Mouse (Mus musculus) heart, embryonic 16.5 days (tissue): ENCODE data around the gene Sec23b. TPM values are rescaled to one million over a fixed set of nuclear protein-coding genes. Genes with fewer than 3 reads are reported as not detected.
A peak's percentile ranks its signal among the peaks of the same experiment; 100 is the strongest.
"Not testable (repeated sequence)": the region's sequence is repeated elsewhere in the genome, so short reads cannot be mapped to it uniquely, and the experiment has no call there.

Source experiments
- ATAC-seq: fragments of 200-750 bp; cut with Nextera tagmentation; replicated peaks from 2 replicates; pipeline ENCODE4 v1.8.0; 2017; ENCODE audit warnings: moderate number of reproducible peaks; ENCODE audit not compliant: insufficient read depth, low FRiP score; ENCODE audit errors: extremely low read depth
- H3K27ac ChIP-seq: fragments of 300-500 bp; sonication (generic); 2 replicates; pipeline ENCODE4 v1.5.1; 2014; ENCODE audit warnings: mild to moderate bottlenecking, low read length, control low read depth, moderate library complexity
- H3K27me3 ChIP-seq: fragments of 300-500 bp; sonication (generic); 2 replicates; pipeline ENCODE4 v1.6.1; 2014; ENCODE audit warnings: low read length, mixed read lengths; ENCODE audit not compliant: control insufficient read depth, insufficient read depth
- H3K36me3 ChIP-seq: fragments of 300-500 bp; sonication (generic); 2 replicates; pipeline ENCODE4 v1.6.1; 2014; ENCODE audit not compliant: control insufficient read depth, insufficient read depth
- H3K4me1 ChIP-seq: fragments of 300-500 bp; sonication (generic); 2 replicates; pipeline ENCODE4 v1.6.1; 2014; ENCODE audit warnings: low read length, mixed read lengths; ENCODE audit not compliant: control insufficient read depth, insufficient read depth
- H3K4me2 ChIP-seq: fragments of 300-500 bp; sonication (generic); 2 replicates; pipeline ENCODE4 v1.6.1; 2014; ENCODE audit warnings: low read depth, mild to moderate bottlenecking, control low read depth, low read length
- H3K4me3 ChIP-seq: fragments of 300-500 bp; sonication (generic); 2 replicates; pipeline ENCODE4 v1.5.1; 2014; ENCODE audit warnings: mild to moderate bottlenecking, control low read depth, low read length
- H3K9ac ChIP-seq: fragments of 300-500 bp; sonication (generic); 2 replicates; pipeline ENCODE4 v1.6.1; 2014; ENCODE audit warnings: low read length, control low read depth
- H3K9me3 ChIP-seq: fragments of 300-500 bp; sonication (generic); replicated peaks from 2 replicates; pipeline ENCODE4 v1.6.1; 2016; ENCODE audit warnings: low read length; ENCODE audit not compliant: control insufficient read depth
- WGBS: fragments of 180-500 bp; shearing (Covaris S2); extraction: QIAGEN DNeasy Blood & Tissue Kit; methylation state at CpG from one replicate; pipeline ENCODE4 v1.1.7; 2014; 5-methylcytosine and 5-hydroxymethylcytosine counted together
- polyA plus RNA-seq: library from polyadenylated mRNA; unstranded; fragments of >200 nt; fragmentation: Nextera tagmentation; extraction: Ambion mirVana; gene quantifications from 2 replicates; pipeline ENCODE4 v1.2.1, GENCODE M21; 2015

Gene Sec23b
- polyA plus RNA-seq, 1 experiment from 2014 or later: 51.9 TPM

DNA sequence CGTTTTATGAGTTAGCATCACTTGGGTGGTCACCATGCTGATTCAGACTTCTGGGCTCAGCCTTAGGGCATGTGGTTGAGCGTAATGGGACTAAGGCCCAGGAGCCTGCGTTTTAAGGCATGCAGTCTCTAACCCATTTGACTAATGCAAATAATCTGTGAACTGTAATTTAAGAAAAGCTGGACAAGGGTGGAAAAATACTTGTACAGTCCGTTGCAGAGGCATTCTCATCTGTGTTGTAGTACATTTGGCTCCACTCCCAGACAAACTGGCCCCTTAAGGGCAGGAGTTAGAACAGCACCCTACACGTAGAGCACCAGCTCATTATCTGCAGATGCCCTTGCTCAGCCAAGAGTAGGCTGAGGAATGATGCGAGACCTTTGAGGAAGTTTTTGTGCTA, 11.4 kb upstream of the Sec23b start:
- Histone ChIP-seq H3K4me2 (peak overlapping the region; percentile 36; the same call in 1 of the 2 replicates), H3K9me3 (no peaks in the 10 kb centered on the region), H3K36me3 (peaks cover 16% of the 10 kb centered on the region), H3K4me3 (no peak overlapping the region), H3K27me3 (no peaks in the 10 kb centered on the region), H3K4me1 (peaks cover 33% of the 10 kb centered on the region), H3K27ac (peak overlapping the region; percentile 93), H3K9ac (no peak overlapping the region)
- WGBS: 44% methylated on average over 6 of the region's 6 CpGs
- ATAC-seq: peak; percentile 94

DNA sequence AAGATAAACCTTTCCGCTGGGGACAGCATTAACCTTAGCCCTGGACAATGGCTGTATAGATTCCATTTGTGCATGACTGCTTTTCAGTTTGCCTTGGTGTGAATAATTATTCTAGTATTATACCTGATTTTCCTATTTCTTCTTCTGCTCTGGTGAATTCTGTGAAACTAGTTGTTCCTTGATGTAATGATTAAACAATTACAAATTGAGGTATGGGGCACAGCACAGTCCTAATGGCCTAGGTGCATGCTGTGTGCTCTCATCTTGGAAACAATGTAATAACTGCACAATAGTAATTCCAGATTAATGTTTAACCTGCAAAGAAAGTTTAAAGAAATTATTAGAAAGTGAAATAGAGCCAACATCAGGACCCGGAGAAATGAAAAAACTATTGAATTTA, 11.0 kb upstream of the Sec23b start:
- no peak overlapping the region for H3K9ac ChIP-seq
- H3K36me3 ChIP-seq: peaks cover 12% of the 10 kb centered on the region
- H3K4me3 ChIP-seq: no peak overlapping the region
- H3K27me3 ChIP-seq: no peaks in the 10 kb centered on the region
- H3K4me2 ChIP-seq: peak overlapping the region; percentile 36; the same call in 1 of the 2 replicates
- H3K9me3 ChIP-seq: no peaks in the 10 kb centered on the region
- H3K27ac ChIP-seq: peak overlapping the region; percentile 93
- peaks cover 36% of the 10 kb centered on the region for H3K4me1 ChIP-seq
- no peak for ATAC-seq
- 68% methylated on average over 2 of the region's 2 CpGs for WGBS

DNA sequence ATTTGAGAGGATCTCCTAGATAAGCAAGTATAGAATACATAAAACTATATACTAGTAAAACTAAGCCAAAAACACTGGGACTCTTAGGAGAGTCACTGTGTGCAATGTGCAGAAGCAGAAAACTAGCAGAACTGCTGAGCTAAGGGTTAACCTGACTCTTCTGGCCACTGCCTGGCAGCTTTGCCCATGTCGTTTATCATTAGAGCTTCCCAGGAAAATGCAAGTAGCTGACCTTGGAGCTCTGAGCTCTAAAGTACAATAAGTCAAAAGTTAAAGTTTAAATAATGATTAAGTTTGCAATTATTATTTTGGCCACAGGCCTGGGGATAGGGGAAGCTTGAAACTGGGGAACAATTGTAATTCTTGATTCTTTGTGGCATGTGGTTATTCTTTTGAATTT, 10.5 kb upstream of the Sec23b start:
- H3K27me3 ChIP-seq: no peaks in the 10 kb centered on the region
- H3K9me3 ChIP-seq: no peaks in the 10 kb centered on the region
- peaks cover 37% of the 10 kb centered on the region for H3K4me1 ChIP-seq
- peak overlapping the region; percentile 93 for H3K27ac ChIP-seq
- H3K9ac ChIP-seq: no peak overlapping the region
- H3K4me2 ChIP-seq: 0 out of 2 replicates have a peak overlapping the region, but pooled peaks have one; percentile 6
- ATAC-seq: no peak
- H3K36me3 ChIP-seq: peaks cover 12% of the 10 kb centered on the region
- no peak overlapping the region for H3K4me3 ChIP-seq
- WGBS: 15% methylated on average over 1 of the region's 1 CpGs

DNA sequence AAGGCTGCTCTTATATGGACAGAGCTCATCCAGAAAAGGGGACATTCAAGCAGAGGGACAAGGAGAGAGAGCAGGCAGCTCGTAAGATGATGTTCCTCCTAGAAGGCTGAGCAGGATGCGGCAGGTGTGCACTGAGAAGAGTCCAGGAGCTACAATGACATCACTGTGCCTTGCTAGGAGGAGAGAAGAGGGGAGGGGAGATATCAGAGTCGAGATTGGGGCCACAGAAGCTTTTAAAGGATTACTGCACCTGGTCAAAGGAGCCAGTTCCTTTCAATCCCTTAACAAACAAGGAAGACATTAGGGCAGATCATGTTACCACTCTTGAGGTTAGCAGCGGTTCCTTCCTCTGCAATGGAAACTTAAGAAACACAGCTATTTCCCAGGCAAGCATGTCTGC, 8.5 kb upstream of the Sec23b start:
- no peak for ATAC-seq

DNA sequence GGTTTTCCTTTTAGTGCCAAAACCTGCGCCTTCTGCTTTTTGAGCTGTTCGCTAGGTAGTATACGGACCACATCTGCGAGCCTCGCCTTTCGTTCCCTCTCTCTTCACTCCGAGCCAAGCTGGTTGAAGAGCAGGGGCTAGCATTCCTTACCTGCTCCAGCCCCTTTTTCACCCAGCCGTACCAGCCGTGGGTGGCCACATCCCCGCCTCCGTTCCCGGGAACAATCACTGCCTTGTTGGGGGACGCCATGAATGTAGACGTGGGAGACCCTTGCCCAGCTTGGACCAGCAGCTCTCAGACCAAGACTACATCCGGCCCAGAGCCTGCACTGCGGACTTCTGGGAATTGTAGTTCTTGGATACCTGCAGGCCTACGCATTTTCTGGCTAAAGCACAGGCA, 5.5 kb upstream of the Sec23b start, which contains the start of gene Rbbp9:
Gene Rbbp9, minus strand, starts transcription at position 341 of the 400 bp plus-strand sequence.
- Histone ChIP-seq H3K4me3 (peak within 1 kb of the TSS; percentile 98), H3K4me1 (peaks cover 20% of the 10 kb centered on the region), H3K27me3 (no peaks in the 10 kb centered on the region), H3K9me3 (no peaks in the 10 kb centered on the region), H3K27ac (peak within 1 kb of the TSS; percentile 74), H3K4me2 (peak within 1 kb of the TSS; percentile 77), H3K9ac (peak within 1 kb of the TSS; percentile 91), H3K36me3 (peaks cover 3% of the 10 kb centered on the region)
- under 1% methylated on average over 17 of the region's 17 CpGs for WGBS
- ATAC-seq: peak; percentile 85

More for the DNA sequence above, 8.5 kb upstream of the Sec23b start:
- peaks cover 37% of the 10 kb centered on the region for H3K4me1 ChIP-seq
- H3K27ac ChIP-seq: no peak overlapping the region
- no peak overlapping the region for H3K4me2 ChIP-seq
- H3K9me3 ChIP-seq: no peaks in the 10 kb centered on the region
- peaks cover 7% of the 10 kb centered on the region for H3K36me3 ChIP-seq
- H3K4me3 ChIP-seq: no peak overlapping the region
- WGBS: 79% methylated on average over 4 of the region's 4 CpGs
- no peaks in the 10 kb centered on the region for H3K27me3 ChIP-seq
- H3K9ac ChIP-seq: no peak overlapping the region

DNA sequence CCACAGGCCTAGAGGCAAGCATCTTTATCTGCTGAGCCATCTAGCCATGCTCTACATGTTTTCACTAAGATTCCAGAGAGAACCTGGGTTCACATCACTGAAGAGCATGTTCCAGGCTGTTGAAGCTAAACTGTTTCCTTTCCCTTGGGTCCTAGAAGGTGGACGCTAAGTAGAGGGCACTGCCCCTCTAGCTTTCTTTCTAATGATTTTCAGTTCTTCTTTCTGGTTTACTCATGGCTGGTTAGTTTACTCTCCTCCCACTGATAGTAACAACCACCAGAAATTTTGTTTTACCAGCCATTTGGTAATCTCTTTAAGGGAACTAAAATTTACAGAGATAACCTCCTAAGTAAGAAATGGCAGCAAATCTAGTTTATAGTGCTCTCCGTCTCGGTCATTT, 2.1 kb upstream of the Sec23b start:
- H3K9ac ChIP-seq: no peak overlapping the region
- 91% methylated on average over 3 of the region's 3 CpGs for WGBS
- H3K27ac ChIP-seq: no peak overlapping the region
- H3K4me2 ChIP-seq: no peak overlapping the region
- no peaks in the 10 kb centered on the region for H3K27me3 ChIP-seq
- no peak for ATAC-seq
- no peak overlapping the region for H3K4me3 ChIP-seq
- no peaks in the 10 kb centered on the region for H3K9me3 ChIP-seq
- H3K36me3 ChIP-seq: no peaks in the 10 kb centered on the region
- H3K4me1 ChIP-seq: peaks cover 15% of the 10 kb centered on the region

DNA sequence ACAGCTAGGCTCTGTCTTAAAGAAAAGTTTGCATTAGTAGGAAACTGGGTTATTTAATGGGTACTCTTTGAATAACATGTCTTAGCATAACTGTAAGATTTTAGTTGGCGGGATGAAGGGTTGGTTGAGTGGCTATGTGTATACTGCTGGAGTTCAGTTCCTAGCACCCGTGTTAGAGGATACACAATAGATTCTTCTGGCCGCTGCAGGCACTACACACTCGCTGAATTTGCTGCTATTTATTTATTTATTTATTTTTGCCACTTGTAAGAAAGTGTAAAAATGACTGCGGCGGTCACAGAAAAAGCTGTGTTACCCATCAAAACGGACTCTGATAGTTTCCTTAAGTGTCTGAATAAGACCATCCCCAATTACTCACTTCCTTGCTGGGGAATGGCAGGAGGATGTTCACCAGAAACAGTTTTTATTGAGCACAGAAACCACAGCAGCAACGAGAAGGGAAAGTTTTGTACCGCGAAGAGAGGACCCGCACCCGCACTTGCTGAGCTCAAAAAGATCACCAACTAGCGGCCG, 676 bp upstream of the Sec23b start:
- no peaks in the 10 kb centered on the region for H3K9me3 ChIP-seq
- H3K36me3 ChIP-seq: peaks cover 4% of the 10 kb centered on the region; the same call in 1 of the 2 replicates
- peak overlapping the region; percentile 73 for H3K9ac ChIP-seq
- H3K4me1 ChIP-seq: peaks cover 11% of the 10 kb centered on the region
- H3K27ac ChIP-seq: peak overlapping the region; percentile 96
- H3K4me3 ChIP-seq: peak overlapping the region; percentile 64
- ATAC-seq: no peak
- WGBS: 1% methylated on average over 14 of the region's 14 CpGs
- no peaks in the 10 kb centered on the region for H3K27me3 ChIP-seq
- peak overlapping the region; percentile 74 for H3K4me2 ChIP-seq

DNA sequence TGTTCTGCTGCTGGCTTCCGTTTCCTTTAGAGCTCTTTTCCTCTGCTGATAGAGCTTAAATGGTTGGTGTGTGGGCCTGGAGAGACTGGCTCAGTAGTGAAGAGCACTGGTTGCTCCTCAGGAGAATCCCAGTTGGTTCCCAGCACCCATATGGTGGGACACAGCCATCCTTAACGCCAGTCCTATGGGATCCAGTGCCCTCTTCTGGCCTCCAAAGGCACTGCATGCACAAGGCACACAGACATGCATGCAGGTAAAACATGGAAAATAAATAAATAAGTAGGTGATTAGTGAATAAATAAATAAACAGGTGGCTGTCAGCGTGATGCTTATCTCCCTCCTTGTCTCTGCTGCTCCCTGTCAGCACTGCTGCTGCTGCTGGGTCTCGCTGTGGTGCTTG, 32.7 kb downstream of the Sec23b start:
- WGBS: 79% methylated on average over 4 of the region's 4 CpGs
- ATAC-seq: no peak
- no peak overlapping the region for H3K4me3 ChIP-seq
- H3K36me3 ChIP-seq: peaks cover 46% of the 10 kb centered on the region
- no peaks in the 10 kb centered on the region for H3K27me3 ChIP-seq
- no peak overlapping the region for H3K4me2 ChIP-seq
- no peaks in the 10 kb centered on the region for H3K4me1 ChIP-seq
- no peak overlapping the region for H3K9ac ChIP-seq
- no peak overlapping the region for H3K27ac ChIP-seq
- peaks cover 4% of the 10 kb centered on the region; the same call in 1 of the 2 replicates for H3K9me3 ChIP-seq

DNA sequence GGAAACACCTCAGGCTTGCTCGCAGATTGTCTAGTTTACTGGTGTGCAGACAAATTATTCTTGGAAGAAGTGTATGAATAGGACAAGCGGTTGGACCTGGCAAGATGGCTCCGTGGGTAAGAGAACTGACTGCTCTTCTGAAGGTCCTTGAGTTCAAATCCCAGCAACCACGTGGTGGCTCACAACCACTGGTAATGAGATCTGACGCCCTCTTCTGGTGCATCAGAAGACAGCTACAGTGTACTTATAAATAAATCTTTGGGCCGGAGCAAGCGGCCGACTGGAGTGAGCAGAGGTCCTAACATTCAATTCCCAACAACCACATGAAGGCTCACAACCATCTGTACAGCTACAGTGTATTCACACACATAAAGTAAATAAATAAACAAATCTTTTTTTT, 37.0 kb downstream of the Sec23b start:
- not testable (repeated sequence) for H3K27ac ChIP-seq, H3K4me3 ChIP-seq, H3K4me2 ChIP-seq, H3K9me3 ChIP-seq, H3K27me3 ChIP-seq, H3K4me1 ChIP-seq, ATAC-seq, H3K9ac ChIP-seq
- WGBS: 66% methylated on average over 8 of the region's 8 CpGs
- H3K36me3 ChIP-seq: peaks cover 13% of the 10 kb centered on the region
